Mouse (Mus musculus) forebrain, embryonic 15.5 days (tissue): ENCODE measurements around the gene Igf1. TPM values are rescaled to one million over a fixed set of nuclear protein-coding genes. Genes with fewer than 3 reads are reported as not detected.

Experiments used
- ATAC-seq: fragments of 200-750 bp; cut with Nextera tagmentation; replicated peaks from 2 replicates; pipeline ENCODE4 v1.8.0; 2017; ENCODE audit warnings: mild to moderate bottlenecking, moderate TSS enrichment, moderate library complexity
- H3K27ac ChIP-seq: fragments of 300-500 bp; sonication (generic); replicated peaks from 2 replicates; pipeline ENCODE4 v1.5.1; 2015; ENCODE audit warnings: mild to moderate bottlenecking, inconsistent platforms
- H3K27me3 ChIP-seq: fragments of 300-500 bp; sonication (generic); 2 replicates; pipeline ENCODE4 v1.6.1; 2015; ENCODE audit warnings: inconsistent platforms
- H3K36me3 ChIP-seq: fragments of 300-500 bp; sonication (generic); 2 replicates; pipeline ENCODE4 v1.6.1; 2015; ENCODE audit warnings: mild to moderate bottlenecking, inconsistent platforms
- H3K4me1 ChIP-seq: fragments of 300-500 bp; sonication (generic); 2 replicates; pipeline ENCODE4 v1.6.1; 2015; ENCODE audit warnings: inconsistent platforms
- H3K4me2 ChIP-seq: fragments of 300-500 bp; sonication (generic); replicated peaks from 2 replicates; pipeline ENCODE4 v1.6.1; 2015; ENCODE audit warnings: mild to moderate bottlenecking, inconsistent platforms
- H3K4me3 ChIP-seq: fragments of 300-500 bp; sonication (generic); 2 replicates; pipeline ENCODE4 v1.5.1; 2015; ENCODE audit warnings: mild to moderate bottlenecking, inconsistent platforms
- H3K9ac ChIP-seq: fragments of 300-500 bp; sonication (generic); replicated peaks from 2 replicates; pipeline ENCODE4 v1.6.1; 2015; ENCODE audit warnings: mild to moderate bottlenecking, inconsistent platforms
- H3K9me3 ChIP-seq: fragments of 300-500 bp; sonication (generic); 2 replicates; pipeline ENCODE4 v1.6.1; 2016; ENCODE audit warnings: inconsistent platforms
- WGBS: fragments of 180-500 bp; shearing (Covaris S2); methylation state at CpG from one replicate; pipeline ENCODE4 v1.1.7; 2015; ENCODE audit warnings: mixed read lengths; 5-methylcytosine and 5-hydroxymethylcytosine counted together
- polyA plus RNA-seq: library from polyadenylated mRNA; unstranded; fragments of >200 nt; fragmentation: Nextera tagmentation; extraction: Ambion mirVana; gene quantifications from 2 replicates; pipeline ENCODE4 v1.2.1, GENCODE M21; 2015

The Igf1 gene
- polyA plus RNA-seq: 3.8 and 4.6 TPM in 2 replicates

- no peak within 1 kb of the TSS for H3K27ac ChIP-seq
- no peaks in the 10 kb centered on the region for H3K36me3 ChIP-seq
- peak within 1 kb of the TSS; percentile 42; the same call in 1 of the 2 replicates for H3K4me3 ChIP-seq
- ATAC-seq: 0 out of 2 replicates have a peak, but pooled peaks have one; percentile 12
- peaks cover 29% of the 10 kb centered on the region for H3K4me1 ChIP-seq
- peaks cover 8% of the 10 kb centered on the region; the same call in 1 of the 2 replicates for H3K27me3 ChIP-seq
- WGBS: 42% methylated on average over 5 of the region's 5 CpGs
- H3K9ac ChIP-seq: no peak within 1 kb of the TSS
- no peaks in the 10 kb centered on the region for H3K9me3 ChIP-seq
- peak within 1 kb of the TSS; percentile 73; the same call in 1 of the 2 replicates for H3K4me2 ChIP-seq
These were observed at the start of gene Igf1 for GRCm38 (mm10) chr10:87858013-87858806. Gene Igf1 (plus strand): TSS chr10:87858265.

DNA sequence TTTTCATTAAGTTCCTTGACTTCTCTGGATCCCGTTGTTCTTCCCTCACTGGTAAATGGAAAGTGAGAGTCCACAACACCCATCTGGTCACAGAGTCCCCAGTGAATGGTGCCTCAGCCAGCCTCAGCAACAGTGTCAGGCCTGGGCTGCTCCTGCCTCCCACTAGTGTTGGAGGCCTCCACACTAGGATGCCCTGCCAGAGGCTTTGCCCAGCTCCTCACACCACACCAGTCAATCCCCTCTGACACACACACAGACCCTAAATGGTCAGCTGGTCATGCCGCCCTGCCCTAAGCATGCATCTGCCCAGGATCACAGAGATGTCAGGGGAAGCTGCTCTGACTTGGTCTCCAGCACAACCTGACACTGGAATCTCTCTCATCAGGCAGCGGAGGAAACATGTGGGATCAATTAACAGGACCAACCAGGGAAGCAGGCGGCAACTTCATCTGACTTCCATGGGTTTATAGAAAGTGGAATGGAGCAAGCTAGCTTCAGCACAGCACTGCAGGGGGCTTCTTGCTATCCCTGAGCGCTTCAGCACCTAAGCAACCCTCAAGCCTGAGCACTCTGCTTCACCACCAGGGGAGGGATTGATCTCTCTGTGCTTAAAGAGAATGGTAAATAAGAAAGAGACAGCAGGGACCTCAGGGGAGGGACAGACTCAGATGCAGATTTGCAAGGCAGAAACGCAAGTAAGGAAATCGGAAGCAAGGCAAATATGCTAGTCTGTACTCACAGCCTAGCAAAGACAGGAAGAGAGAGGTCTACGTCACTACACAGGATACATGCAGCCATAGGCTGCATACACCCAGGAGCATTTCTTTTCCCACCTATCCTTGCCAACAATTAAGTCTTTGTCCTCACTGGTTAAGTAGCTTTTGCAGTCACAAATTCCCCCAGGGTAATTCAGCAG, 45.6 kb upstream of the Igf1 start:
- Histone ChIP-seq H3K36me3 (no peaks in the 10 kb centered on the region), H3K27me3 (no peaks in the 10 kb centered on the region), H3K27ac (peak overlapping the region; percentile 36), H3K9me3 (no peaks in the 10 kb centered on the region), H3K4me1 (peaks cover 8% of the 10 kb centered on the region), H3K4me2 (0 out of 2 replicates have a peak overlapping the region, but pooled peaks have one; percentile 16), H3K4me3 (no peak overlapping the region), H3K9ac (no peak overlapping the region)
- 20% methylated on average over 8 of the region's 8 CpGs for WGBS
- ATAC-seq: peak; percentile 82

DNA sequence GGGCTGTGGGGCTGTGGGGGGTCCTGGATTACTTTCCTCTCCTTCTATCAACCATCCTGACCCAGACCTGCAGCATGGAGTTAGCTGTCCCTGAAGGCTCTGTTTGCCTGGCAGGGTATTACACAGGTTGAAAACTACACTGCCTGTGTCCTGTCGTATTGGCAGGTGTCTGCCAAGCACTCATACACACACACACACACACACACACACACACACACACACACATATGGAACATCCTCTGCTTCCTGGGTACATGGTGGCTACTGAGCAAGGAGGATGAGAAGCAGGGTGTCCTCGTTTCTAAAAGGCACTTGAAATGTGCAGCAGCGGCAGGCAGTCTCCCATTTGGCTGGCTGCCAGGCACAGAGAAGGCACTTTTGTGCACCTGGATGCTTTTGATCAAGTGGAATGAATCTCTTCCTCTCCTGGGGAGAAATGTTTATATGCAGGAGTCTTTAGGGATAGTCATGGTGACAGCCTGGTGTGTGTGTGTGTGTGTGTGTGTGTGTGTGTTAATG, 44.9 kb upstream of the Igf1 start:
- H3K9me3 ChIP-seq: no peaks in the 10 kb centered on the region
- H3K4me3 ChIP-seq: no peak overlapping the region
- H3K36me3 ChIP-seq: no peaks in the 10 kb centered on the region
- 0 out of 2 replicates have a peak overlapping the region, but pooled peaks have one; percentile 16 for H3K4me2 ChIP-seq
- peaks cover 8% of the 10 kb centered on the region for H3K4me1 ChIP-seq
- peak; percentile 71 for ATAC-seq
- no peak overlapping the region for H3K9ac ChIP-seq
- WGBS: 6% methylated on average over 3 of the region's 3 CpGs
- H3K27me3 ChIP-seq: no peaks in the 10 kb centered on the region
- peak overlapping the region; percentile 36 for H3K27ac ChIP-seq

GRCm38 (mm10) chr10:87816861-87817260, 41.2 kb upstream of the Igf1 start:
- H3K36me3 ChIP-seq: no peaks in the 10 kb centered on the region
- H3K4me3 ChIP-seq: no peak overlapping the region
- peaks cover 8% of the 10 kb centered on the region for H3K4me1 ChIP-seq
- no peak overlapping the region for H3K9ac ChIP-seq
- no peak overlapping the region for H3K27ac ChIP-seq
- no peaks in the 10 kb centered on the region for H3K9me3 ChIP-seq
- no peaks in the 10 kb centered on the region for H3K27me3 ChIP-seq
- H3K4me2 ChIP-seq: no peak overlapping the region
- ATAC-seq: peak; percentile 45
- 9% methylated on average over 4 of the region's 4 CpGs for WGBS

DNA sequence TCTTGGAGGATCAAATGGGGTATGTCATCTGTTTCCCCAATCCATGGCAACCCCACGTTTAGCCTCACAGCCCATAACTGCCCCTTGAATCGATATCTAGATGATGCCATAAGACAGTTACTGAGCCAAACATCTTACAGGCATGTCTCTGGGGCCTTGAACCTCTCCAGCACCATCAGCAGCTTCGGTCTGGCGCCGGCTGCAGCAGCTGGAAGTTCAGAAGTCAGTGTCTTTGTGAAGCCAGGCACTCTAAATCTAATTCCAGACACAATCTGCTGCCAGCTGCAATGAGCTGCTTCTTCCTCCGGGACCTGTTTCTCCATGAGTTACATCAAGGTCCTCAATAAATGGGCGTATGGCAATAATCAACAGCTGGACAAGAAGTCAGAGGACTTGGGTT, 40.3 kb upstream of the Igf1 start:
- whole genome bisulfite sequencing: 88% methylated on average over 7 of the region's 7 CpGs
- ATAC-seq: no peak
- Histone ChIP-seq H3K27me3 (no peaks in the 10 kb centered on the region), H3K9me3 (no peaks in the 10 kb centered on the region), H3K4me3 (no peak overlapping the region), H3K9ac (no peak overlapping the region), H3K27ac (no peak overlapping the region), H3K4me1 (peaks cover 6% of the 10 kb centered on the region), H3K36me3 (no peaks in the 10 kb centered on the region), H3K4me2 (no peak overlapping the region)

DNA sequence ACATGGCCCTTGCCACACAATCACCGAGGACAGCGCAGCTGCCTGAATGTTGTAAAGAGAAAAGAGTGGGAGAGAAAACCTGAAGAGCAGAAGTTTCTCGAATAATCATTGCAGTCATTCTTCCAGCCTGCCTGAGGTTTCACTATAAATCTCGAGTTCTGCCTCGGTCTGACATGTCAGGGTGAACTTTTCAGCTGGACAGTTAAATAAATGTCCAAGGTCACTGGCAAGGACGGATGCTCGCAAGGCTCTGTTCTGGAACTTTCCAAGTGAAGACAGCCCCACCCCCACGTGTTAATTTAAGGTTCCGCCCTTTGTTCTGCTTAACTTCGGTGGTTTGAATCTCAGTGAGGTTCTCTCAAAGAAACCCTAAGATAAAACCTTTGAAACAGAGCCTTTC, 36.2 kb upstream of the Igf1 start:
- Histone ChIP-seq H3K9me3 (no peaks in the 10 kb centered on the region), H3K4me1 (no peaks in the 10 kb centered on the region), H3K4me2 (no peak overlapping the region), H3K9ac (no peak overlapping the region), H3K27ac (no peak overlapping the region), H3K27me3 (no peaks in the 10 kb centered on the region), H3K4me3 (no peak overlapping the region), H3K36me3 (no peaks in the 10 kb centered on the region)
- WGBS: 78% methylated on average over 10 of the region's 10 CpGs
- no peak for ATAC-seq

DNA sequence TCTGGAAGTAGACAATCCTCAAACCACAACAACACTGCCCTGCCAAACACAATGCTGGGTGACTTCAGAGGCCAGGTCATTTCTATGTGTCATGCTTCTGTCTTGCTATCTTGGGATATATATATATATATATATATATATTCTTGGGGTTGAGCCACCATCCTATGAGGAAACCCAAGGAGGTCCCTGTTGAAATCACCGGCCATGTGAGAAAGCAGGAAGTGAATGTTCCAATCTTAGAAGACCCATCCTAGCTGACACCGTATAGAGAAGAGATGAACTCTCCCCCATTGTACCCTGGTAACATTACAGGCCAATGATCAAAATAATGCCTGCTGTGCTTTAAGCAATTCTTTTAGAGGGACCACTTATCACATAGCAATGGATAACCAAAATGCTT, 28.1 kb upstream of the Igf1 start:
- Histone ChIP-seq H3K9ac (no peak overlapping the region), H3K36me3 (no peaks in the 10 kb centered on the region), H3K4me1 (no peaks in the 10 kb centered on the region), H3K4me2 (no peak overlapping the region), H3K4me3 (no peak overlapping the region), H3K9me3 (no peaks in the 10 kb centered on the region), H3K27me3 (no peaks in the 10 kb centered on the region), H3K27ac (no peak overlapping the region)
- 98% methylated on average over 2 of the region's 2 CpGs for WGBS
- no peak for ATAC-seq

DNA sequence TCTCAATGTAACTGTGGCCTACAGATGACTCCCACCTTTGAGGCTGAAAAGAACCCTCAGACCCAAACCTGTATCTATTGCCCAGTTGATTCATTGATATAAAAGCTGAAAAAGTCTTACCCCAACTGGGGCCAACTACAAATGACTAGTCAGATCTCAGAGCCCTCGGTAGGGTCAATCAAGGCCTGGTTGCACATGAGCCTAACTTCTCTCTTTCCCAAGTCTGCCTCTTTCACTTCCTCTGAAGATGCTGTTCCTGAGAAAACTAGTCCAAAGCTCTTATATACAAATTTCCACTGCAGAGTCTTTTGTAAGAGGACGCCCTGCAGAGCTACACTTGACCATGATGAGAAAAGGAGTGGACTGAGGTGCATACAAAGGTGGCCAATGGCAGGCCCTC, 27.4 kb upstream of the Igf1 start:
- Histone ChIP-seq H3K27me3 (no peaks in the 10 kb centered on the region), H3K27ac (no peak overlapping the region), H3K4me2 (no peak overlapping the region), H3K4me3 (no peak overlapping the region), H3K4me1 (no peaks in the 10 kb centered on the region), H3K9ac (no peak overlapping the region), H3K36me3 (no peaks in the 10 kb centered on the region), H3K9me3 (no peaks in the 10 kb centered on the region)
- no peak for ATAC-seq
- WGBS: 88% methylated on average over 2 of the region's 2 CpGs

- no peak for ATAC-seq
- no peak overlapping the region for H3K4me2 ChIP-seq
- no peak overlapping the region for H3K9ac ChIP-seq
- 86% methylated on average over 1 of the region's 1 CpGs for WGBS
- no peak overlapping the region for H3K4me3 ChIP-seq
- H3K27me3 ChIP-seq: no peaks in the 10 kb centered on the region
- no peaks in the 10 kb centered on the region for H3K9me3 ChIP-seq
- no peaks in the 10 kb centered on the region for H3K4me1 ChIP-seq
- H3K36me3 ChIP-seq: no peaks in the 10 kb centered on the region
- H3K27ac ChIP-seq: no peak overlapping the region
These were observed 26.0 kb upstream of the Igf1 start for GRCm38 (mm10) chr10:87832101-87832500.

- no peaks in the 10 kb centered on the region for H3K9me3 ChIP-seq
- 97% methylated on average over 1 of the region's 1 CpGs for WGBS
- H3K36me3 ChIP-seq: no peaks in the 10 kb centered on the region
- ATAC-seq: no peak
- H3K9ac ChIP-seq: no peak overlapping the region
- H3K27me3 ChIP-seq: no peaks in the 10 kb centered on the region
- no peak overlapping the region for H3K4me3 ChIP-seq
- no peaks in the 10 kb centered on the region for H3K4me1 ChIP-seq
- no peak overlapping the region for H3K4me2 ChIP-seq
- H3K27ac ChIP-seq: no peak overlapping the region
These were observed 18.6 kb upstream of the Igf1 start for GRCm38 (mm10) chr10:87839454-87839853.

GRCm38 (mm10) chr10:87842501-87842900, 15.6 kb upstream of the Igf1 start:
- WGBS: 90% methylated on average over 4 of the region's 4 CpGs
- Histone ChIP-seq H3K36me3 (no peaks in the 10 kb centered on the region), H3K4me2 (no peak overlapping the region), H3K27me3 (no peaks in the 10 kb centered on the region), H3K9ac (no peak overlapping the region), H3K9me3 (no peaks in the 10 kb centered on the region), H3K27ac (no peak overlapping the region), H3K4me3 (no peak overlapping the region), H3K4me1 (no peaks in the 10 kb centered on the region)
- no peak for ATAC-seq
